Mouse (Mus musculus) testis, postnatal 14 days (tissue): ENCODE data around the gene Mapk8ip1.

Experiments
- DNase-seq: peaks from one replicate; pipeline ENCODE4 v3.0.0; 2021; ENCODE audit warnings: low spot score

Mapk8ip1 gene

DNA sequence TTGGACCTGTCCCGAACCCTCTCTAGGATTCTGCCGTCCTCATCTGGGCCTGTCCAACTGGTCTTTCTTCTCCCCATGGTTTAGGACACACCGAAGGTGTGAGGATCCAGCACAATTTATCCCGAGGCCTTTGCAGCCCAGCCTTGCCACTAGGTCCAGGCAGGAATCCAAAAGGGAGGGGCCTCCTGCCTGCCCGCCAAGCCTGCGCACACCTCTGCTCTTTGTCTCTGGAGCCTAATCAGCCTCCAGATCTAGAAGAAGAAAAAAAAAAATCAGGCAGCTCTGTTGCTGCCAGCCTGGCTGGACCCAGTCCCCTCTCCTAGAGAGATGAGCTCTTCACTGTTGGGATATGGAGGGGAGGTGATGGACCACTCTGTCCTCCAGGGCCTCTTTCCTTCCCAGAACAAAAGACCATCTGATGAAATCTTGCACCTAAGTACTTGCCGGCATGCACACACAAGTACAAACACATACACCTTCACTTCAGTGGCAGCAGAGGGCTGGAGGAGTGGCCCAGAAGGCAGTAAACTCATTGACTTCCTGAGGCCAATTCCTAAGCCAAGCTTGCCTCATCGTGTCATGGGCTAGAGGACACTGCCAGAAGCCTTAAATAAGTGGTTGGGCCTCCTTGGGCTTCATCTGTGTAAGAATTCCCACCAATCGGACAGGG, 28.2 kb downstream of the Mapk8ip1 start:
- peak; percentile 63 for DNase-seq

DNA sequence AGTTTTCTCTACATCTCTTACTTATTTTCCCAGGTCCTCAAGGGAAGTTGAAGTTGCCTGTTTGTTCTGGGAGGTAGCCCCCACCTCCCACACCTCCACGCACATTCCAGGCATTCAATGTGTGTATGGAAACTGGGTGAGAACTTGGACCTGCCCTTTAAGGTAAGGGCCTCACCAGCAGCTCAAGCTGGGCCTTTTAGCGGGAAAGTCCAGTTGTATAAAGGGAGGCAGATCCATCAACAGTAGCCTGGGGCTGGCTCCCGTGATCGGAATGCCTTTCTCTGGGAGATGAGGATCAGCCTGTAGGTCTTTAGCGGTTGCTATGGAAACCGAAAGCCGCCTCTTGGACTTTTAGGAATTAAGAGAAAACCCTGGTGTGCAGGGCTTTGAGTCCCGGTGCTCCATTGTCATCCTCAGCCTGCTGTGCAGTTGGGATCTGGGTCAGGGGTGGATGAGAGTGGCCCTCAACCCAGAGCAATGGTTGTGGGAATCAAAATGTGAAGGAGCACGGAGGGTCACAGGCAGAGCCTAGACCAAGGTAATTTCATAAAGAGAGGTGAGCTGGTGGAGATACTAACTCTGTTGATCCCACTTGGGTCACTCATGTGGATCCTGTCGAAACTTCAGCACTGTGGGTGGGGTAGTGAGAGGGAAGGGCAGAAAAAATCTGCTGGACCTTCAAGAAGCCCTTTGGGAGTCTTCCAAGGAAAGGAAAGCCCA, 28.9 kb downstream of the Mapk8ip1 start:
- no peak for DNase-seq

GRCm38 (mm10) chr2:92370821-92371805, 29.9 kb downstream of the Mapk8ip1 start:
- peak; percentile 67 for DNase-seq

DNA sequence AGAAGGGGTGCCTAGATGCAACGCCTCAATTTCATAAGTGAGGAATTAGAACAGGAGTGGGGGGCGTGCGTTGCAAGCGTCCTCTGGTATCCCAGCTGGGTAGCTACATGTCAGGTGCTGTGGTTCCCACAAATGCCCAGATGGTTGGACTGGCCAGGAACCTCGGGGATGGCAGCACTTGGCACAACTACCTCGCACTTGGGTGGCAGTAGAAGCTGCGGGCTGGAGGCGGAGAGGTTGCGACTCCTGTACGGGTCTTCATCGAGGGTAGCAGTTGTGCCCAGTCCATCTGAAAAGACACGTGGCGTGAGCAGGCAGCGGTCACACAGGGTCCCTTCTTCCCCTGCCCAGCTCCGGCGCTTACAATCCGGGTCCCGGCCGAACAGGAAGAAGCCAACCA, 30.7 kb downstream of the Mapk8ip1 start:
- DNase-seq = no peak

DNA sequence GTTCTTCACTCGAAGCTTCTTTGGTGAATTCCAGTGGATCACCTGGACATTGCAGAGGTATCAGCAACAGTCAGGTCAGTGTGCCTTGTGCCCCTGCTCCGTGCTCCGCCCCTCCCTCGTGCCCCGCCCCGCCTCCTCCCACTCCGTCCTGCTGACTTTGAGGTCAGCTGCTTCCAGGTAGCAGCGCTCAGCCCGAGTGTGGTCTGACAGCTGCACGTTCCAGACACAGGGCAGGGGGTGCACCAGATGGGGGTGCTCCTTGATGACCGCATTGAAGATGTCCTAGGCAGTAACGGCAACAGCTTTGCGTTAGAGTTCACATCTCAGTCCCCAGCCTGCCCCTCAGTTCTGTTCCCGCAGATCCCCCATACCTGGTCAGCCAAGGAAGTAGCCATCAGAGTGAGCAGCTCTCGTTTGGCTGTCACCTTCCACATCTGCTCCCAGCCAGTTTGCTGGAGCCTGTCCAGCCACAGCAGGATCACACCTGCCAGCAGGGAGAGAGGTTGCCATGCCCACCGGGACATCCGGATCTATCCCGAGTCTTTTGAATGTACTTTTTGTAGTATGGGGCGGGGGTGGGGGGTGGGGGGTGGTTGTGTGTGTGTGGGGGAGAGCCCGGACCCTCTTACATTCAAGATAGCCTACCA, 33.6 kb downstream of the Mapk8ip1 start:
- no peak for DNase-seq

DNA sequence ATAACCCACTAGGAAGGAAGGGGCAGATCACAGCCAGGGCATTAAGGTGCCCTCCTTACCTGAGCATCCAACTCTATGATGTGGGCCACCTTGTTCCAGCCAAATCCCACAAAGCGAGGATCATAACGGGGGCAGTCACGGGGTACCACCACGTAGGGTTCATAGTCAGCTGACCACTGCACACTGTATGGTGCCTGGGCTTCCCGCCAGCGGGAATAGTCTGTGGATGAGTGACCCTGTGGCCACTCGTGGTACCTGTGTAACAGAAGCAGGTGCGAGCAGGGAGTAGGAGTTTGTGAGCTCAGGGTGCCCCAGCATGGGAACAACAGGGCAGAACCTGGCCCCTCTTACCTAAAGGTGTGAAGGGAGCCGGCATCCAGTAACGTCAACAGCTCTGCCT, 35.5 kb downstream of the Mapk8ip1 start:
- no peak for DNase-seq

- no peak for DNase-seq
Measured at GRCm38 (mm10) chr2:92364086-92364485, 37.0 kb downstream of the Mapk8ip1 start.

- DNase-seq = no peak
Measured at GRCm38 (mm10) chr2:92362571-92363228, 38.4 kb downstream of the Mapk8ip1 start.

GRCm38 (mm10) chr2:92361795-92362194, 39.3 kb downstream of the Mapk8ip1 start:
- DNase-seq = no peak

DNA sequence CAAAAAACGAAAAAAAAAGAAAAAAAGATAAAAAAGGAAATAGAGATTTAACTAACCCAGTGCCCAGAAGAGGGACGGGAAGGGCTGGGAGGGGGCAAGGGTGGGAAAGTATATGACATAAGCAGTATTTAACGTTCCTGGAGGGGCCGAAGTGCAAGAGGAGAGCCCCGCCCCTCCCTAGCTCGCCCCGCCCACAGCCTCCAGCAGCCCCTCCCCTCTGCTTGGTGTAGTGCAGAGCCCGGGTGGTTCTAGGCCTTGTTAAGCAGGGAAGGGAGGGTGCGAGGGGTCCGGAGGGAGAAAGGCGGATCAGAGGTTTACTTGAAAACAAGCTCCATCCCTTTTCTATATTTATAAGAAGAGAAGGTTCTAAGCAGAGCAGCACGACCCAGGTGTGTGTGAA, 40.2 kb downstream of the Mapk8ip1 start:
- peak; percentile 6 for DNase-seq

- no peak for DNase-seq
Measured at GRCm38 (mm10) chr2:92360186-92360823, 40.8 kb downstream of the Mapk8ip1 start.

GRCm38 (mm10) chr2:92359301-92359700, 41.8 kb downstream of the Mapk8ip1 start:
- DNase-seq = no peak

- DNase-seq = no peak
Measured at GRCm38 (mm10) chr2:92354224-92354623, 46.8 kb downstream of the Mapk8ip1 start.

GRCm38 (mm10) chr2:92353402-92353801, 47.7 kb downstream of the Mapk8ip1 start:
- no peak for DNase-seq

- DNase-seq = no peak
Measured at GRCm38 (mm10) chr2:92350686-92351085, 50.4 kb downstream of the Mapk8ip1 start.

- DNase-seq = no peak
Measured at GRCm38 (mm10) chr2:92349589-92350425, 51.3 kb downstream of the Mapk8ip1 start.

DNA sequence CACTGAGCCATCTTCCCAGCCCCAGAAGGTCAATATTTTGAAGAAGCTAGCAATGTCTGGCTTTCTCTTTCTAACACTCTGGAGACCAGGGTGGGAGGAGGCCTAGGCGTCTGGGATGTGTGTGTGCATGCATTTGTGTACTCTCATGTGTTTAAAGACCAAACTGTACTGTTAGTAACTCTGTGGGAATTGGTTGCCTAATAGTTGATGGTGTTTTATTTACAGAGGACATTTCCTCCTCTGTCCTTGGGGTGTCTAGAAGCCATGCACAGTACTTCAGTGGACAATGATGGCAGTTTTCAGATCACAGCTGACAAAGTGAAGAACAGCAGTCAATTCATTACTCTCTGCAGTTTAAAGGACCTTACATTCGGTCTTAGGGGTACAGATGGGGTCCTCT, 53.9 kb downstream of the Mapk8ip1 start:
- no peak for DNase-seq

- no peak for DNase-seq
Measured at GRCm38 (mm10) chr2:92342418-92342817, 58.6 kb downstream of the Mapk8ip1 start.
